Mouse (Mus musculus): ENCODE results near the gene Prss57.

- TF ChIP-seq EP300 (IDR thresholded peaks at IDR 0.05; ENCODE audit: low read depth), result no peak
- TF ChIP-seq CTCF (IDR thresholded peaks at IDR 0.05; ENCODE audit: low read depth), result no peak
Measured at GRCm38 (mm10) chr10:79803716-79804323, 13.1 kb upstream of the Prss57 start.

Data from liver, postnatal 0 days (tissue).